Mouse (Mus musculus) yolk sac, embryonic 10.5 days (tissue): ENCODE measurements at regions not wholly inside any gene's neighbourhood (a gene's known extent, or its start where the extent isn't known, plus 50 kb on each side); places are given as distances from the start of the nearest gene placed in this dataset.
"Not testable (repeated sequence)": the region's sequence is repeated elsewhere in the genome, so short reads cannot be mapped to it uniquely, and the experiment has no call there.

Experiments
- DNase-seq: peaks from one replicate; pipeline ENCODE4 v3.0.0-alpha.2; 2017; ENCODE audit warnings: low spot score

DNA sequence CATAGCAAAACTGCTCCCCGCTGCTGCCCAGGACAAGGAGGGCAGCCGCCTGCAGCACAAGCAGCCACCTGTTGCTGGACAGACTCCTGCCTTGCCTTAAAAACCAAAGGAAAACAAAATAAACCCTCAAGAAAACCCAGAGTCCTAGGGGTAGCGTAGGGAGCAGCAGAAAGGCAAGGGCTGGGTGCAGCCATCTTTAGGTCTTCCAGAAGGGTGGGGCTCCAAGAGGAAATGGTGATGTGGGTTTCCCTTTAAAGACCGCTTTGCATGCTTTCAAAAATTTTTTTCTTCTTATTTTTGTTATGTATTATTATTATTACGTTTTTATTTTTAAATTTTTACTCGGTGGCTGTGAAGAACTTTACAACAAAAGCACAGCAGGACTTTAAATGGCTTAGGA lies 300.1 kb downstream of the Vrk1 start:
- DNase-seq, result no peak

DNA sequence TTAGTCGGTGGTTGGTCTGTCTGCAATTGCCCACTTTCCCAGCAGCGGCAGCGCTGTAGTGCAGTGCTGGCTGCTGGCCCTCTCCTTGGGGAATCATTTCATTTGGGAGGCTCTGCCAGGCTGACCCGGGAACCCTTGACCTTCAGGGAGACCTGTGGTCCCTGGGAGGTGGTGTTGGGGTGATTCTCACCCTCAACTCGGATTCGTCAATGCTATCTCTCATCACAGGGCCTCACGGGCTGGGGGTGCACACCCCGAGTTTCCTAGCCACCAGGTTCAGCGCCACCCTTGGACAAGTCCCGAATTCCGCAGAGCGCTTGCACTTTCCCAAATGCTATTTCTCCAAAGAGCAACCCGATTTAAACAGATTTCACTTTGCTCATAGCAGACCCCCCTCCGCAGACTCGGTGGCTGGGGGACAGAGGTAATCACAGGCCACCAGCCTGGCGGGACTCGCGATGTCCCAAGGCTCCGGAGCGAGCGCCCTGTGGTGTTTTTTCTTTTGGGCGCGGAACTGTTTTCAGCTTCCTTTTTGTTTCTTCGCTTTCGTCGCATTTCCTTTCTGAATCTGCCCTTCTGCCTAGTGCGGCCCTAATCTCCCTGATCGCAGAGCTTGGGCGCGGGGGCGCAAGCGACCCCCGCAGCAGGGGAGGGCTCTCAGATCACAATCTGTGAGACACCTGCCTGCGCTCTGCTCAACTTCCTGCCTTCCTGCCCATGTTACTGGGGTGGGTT lies 300.7 kb downstream of the Vrk1 start:
- peak; percentile 15 for DNase-seq

DNA sequence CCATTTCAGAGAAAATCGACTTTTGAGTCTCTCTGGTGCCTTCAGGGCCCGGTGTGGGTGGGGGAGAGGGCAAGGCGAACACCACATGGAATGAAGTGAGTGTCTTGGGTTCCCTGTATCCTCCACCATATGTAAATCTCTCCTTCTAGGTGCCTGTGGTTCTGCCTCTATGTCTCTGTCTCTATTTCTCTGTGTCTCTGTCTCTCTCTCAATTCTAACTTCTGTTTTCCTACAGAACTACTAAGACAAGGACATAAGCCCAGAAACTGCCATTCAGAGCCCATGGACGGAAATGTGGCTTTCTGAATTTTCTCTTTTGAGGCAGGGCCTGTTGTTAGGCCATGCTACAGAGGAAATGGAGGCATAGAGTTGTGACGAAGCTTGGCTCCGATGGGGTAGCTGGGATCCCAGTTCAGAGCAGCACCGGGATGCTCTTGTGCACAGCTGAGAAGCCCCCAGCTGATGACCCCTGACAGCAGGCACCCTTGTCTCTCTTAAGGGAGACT lies 301.3 kb downstream of the Vrk1 start:
- DNase-seq, result no peak

DNA sequence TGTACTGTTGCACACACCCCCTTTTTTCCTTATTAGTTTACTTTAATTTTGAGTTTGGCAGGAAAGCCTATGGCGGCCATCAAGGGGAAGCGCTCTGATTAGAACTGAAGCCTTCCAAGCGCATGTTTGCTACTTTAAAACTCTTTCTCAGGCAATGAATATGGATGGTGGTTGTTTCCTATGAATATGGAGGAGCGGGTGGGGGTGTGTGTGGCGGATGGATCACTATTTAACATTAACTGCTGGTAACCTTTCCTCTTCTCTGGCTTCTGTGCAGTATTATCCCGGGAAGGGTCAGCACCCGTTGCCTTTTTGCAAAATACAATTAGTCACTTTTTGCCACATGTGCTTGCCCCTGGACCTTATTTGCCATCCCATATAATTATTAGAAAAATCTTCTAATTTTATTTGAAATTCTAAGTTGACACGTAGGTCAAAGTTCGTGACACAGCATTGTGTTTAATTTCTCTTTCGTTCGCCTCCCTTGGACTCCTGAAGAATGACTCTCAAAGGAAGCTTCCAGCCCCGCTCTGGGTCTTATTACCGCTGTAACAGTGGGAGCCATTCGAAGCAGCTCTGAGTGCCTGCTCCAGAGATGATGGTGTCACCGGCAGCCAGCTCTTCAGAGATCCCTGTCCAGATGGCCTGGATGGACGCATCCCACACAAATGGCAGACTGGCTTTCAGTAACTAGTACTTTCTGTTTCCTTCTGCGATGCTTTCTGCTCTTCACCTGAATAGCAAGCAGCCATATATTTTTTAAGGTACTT lies 302.0 kb downstream of the Vrk1 start:
- DNase-seq, result no peak

DNA sequence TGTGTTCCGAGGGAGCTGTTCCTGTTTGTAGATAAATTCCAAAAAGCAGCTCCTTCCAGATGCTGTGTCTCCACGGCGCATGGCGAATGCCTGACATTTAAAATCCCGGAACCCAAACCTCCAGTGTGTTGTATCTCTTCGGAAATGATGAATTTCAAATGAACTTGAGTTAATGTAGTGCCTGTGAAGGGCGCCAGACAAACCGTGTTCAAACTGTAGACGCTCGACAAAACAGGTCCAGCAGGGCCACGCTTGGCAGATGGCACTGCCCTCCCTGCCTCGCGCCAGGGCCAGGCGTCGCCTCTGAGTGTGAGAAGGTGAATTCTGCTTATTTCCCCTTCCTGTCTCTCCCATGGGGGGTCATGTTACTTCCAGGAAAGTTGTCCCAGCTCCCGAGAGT lies 307.7 kb downstream of the Vrk1 start:
- no peak for DNase-seq

DNA sequence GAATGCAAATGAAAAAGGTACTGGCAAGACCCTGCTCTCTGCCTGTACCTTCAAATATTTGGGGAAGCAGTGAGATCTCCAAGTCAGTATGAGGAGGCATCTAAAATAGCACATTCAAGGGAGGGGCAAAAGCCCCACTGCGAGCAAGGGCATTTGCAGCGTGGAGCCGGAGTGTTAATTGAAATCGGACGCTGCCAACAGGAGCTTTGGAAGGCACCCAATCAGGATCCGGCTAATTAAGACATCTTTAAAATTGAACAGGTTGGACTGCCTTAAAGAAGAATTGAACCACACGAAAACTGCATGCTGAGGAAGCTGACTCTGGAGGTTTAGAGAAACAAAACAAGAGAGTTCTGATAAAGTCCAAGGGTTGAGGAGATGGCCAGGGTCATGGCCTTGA lies 311.5 kb downstream of the Vrk1 start:
- DNase-seq, result no peak

DNA sequence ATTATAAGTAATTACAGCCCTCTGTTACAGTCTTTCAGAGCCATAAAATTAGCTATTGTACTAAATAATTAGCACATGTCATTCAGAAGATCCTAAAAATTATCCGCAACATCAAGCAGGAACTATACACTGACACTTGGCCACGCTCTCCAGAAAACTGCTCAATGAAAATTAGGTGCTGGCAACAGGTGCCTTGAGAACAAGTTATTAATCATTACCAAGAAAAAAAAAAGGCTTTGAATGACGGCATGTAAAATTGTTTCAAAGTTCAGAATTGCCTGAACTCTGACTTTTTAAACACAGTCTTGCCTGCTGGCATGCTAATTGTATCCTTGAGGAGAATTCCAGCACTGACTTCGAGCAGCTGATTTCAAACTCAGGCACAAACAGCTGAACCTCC lies 316.6 kb downstream of the Vrk1 start:
- no peak for DNase-seq

DNA sequence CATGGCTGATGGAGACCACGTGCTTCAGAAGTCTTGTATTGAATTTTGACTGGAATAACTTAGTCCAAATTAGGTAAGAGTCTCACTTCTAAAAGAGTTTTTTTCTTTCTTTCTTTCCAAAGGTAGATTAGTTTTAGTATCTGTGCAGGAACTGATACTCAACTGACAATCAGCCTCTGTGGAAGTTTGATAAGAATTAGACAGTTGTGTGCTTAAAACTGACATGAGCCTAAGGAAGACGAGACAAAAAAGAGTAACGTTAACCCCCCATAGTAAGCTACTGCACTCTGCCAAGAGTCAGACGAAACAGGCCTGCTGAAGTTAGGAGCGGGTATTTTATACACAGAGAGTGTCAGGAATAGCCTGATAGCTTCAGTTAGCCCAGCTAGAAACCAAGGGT lies 317.3 kb downstream of the Vrk1 start:
- DNase-seq, result no peak

DNA sequence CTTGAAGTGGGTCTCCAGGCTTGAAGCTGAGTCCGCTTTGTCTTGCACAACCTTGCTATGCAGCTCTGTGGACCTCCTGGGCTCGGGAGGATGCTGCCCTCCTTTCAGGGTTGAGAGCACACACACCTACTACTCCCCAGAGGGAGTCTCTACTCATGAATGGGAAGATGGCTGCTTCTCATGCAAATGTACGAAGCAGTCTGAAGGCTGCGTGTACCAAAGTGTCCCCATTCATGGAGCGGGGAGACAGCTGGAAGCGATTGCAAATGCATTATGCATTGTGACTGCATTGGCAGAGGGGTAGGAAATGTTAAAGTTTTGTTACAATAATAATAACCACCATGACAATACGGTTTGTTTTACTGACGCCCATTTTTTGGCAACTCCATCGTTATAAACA lies 347.8 kb downstream of the Vrk1 start:
- no peak for DNase-seq

DNA sequence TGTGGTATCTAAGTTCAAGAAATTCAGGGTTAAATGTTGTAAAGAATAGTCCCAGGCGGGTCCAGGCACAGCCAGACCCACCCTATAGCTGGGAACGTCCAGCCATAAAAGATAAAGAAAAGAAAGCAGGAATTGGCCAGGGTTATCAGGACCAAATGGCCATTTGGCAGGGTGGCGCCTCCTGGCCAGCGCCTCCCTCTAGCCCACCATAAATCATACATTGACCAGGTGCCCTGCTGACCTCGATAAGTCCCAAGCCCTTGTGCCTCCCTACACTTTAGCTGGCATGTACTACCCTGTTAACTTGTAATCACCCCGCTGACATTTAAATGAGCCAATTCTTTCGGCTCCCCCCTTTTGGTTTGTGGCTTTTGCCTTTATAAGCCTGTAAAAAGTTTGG lies 351.6 kb downstream of the Vrk1 start:
- not testable (repeated sequence) for DNase-seq

DNA sequence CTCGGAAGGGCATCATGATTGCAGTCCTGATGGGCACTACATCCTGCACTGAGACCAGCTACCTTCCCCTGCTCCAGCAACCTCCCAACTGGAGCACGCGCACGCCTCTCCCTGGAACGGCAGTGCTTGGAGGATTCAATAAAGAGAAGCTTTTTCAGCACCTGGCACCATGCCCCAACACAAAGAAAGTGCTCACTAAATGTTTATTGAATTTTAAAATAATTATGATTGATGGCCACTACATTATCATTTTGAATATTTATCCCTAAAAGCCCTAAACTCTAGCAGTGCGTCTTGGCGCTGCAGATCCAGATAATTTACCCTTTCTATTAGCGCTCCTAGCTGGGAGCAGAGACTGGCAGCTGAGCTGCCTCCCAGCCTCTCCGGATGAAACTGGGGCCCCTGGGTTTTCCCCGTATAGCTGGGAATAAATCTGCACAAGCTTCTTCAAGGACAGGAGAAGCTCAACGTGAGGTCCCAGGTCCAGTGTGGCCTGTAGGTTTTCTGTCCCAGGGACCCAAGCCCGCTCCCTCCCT lies 364.9 kb downstream of the Vrk1 start:
- no peak for DNase-seq

DNA sequence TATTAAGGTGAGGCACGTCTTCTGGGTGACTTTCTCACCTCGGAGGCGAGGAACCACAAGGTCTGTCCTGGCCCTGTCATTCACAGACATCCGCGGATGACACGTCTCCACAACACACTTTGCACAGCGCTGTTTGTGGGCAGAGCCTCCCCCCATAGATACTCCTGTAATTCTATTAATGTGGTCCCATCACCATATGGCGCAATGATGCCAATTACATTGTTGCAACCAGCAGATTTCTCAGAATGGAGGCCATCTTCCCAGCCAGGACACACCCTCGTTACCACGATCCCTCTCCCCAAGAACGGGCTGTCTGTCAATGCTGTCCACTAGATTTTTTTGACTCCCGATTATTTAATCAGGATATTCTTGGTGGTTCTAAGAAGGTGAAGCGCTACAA lies 365.9 kb downstream of the Vrk1 start:
- DNase-seq, result no peak

DNA sequence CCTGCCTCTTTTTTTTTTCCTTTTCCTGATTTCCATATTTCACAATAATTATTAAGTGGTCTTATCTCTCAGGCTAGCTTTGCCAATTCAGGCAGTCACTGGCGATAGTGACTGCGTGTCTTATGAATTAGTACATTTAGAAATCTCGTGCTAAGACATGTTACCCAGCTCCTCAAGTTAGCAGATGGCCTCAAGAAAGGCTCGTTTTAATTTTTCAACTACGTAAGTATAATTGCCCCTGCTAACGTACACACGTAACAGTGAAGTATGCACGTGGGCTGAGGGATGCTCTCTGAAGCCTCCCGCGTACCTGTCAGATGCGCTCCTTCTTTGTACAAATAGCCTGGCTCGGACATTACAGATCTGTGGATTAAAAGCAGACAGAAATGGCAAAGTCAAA lies 366.8 kb downstream of the Vrk1 start:
- DNase-seq, result no peak

DNA sequence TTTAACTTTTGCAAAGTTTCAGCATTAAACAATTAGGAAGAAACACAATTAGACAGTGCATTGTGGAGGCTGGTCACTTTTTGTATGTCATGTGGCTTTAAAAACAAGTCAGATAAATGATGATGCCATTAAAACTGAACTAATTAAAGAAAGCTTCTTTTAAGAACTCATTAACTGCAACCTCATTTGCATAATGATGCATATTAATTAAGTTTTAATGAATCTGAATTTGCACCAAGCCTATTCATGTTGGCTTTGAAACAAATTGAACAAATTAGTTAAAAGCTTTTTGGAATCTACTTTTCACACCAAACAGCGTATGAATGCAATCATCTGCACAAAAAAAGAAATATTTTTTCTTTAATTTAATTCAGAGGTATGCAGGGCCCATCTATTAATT lies 367.3 kb downstream of the Vrk1 start:
- DNase-seq, result no peak

DNA sequence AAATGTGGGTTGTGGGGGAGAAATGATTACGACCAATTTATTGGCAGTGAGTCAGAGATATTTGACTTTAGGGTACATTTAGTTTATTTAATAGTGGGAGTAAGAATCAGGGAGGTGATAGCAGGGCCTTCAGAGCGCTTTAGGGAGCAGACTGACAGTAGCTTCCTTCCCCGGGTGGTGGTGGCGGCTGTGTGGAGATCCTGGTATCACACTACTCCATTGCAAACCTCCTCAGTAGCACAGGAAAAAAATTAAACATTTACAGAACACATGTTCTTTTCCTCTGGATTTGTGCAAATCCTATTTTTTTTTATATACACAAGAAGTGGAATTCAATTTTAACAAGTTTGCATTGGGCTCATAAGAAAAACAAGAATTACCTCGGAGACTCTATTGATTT lies 367.7 kb downstream of the Vrk1 start:
- DNase-seq, result no peak

DNA sequence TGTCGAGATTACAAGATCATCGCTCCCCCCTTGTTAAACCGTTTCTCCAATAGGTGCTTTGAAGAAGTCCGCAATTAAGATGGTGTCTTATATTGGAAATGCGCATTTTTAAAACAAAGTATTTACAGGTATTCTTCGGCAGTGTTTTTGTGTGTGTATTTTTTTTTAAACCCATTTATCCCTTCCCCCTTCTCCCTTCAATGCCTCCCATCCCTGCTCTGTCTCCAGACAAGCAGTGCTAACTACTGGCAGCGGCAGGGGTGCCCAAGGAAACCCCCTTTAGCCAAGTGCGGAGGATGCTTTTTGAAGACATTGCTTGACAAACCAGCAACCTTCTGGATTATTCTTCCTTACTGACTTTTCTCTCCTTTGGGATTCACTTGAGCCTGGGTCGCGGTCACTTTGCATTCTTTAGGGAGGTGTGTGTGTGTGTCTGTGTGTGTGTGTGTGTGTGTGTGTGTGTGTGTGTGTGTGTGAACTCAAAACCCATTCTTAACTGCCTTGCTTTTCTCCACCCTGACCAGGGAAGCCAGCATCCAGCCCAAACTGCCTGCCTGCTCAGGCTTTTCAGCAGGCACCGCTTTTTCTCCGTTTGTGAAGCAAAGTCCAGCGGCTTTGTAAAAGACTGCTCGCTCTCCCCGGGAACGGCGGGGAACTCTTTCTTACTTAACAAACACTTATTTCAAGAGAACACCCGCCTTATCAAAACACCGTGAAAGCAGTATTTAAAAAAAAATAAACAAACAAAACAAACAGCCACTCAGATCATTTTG lies 368.5 kb downstream of the Vrk1 start:
- DNase-seq, result peak; percentile 3

DNA sequence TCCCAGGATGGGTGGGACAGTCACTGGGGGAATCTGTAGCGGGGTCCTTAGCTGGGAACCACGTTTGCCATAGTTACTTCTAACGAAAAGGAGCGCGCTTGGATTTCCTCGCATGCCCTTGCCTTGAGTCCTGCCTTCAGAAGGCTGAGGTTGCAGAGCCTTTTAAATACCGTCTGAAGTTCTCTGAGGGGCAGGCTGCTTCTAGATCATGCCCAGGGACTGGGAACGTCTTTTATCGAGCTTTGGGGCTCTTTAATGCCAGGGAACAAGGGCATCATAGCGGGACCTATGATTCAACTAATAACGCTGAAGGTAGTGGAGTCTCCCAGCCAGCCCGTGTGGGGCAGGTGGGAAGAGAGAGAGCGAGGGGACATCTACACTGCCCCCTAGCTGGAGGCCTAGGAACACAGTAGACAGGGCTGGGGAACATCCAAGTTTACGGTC lies 369.1 kb downstream of the Vrk1 start:
- DNase-seq, result peak; percentile 7

DNA sequence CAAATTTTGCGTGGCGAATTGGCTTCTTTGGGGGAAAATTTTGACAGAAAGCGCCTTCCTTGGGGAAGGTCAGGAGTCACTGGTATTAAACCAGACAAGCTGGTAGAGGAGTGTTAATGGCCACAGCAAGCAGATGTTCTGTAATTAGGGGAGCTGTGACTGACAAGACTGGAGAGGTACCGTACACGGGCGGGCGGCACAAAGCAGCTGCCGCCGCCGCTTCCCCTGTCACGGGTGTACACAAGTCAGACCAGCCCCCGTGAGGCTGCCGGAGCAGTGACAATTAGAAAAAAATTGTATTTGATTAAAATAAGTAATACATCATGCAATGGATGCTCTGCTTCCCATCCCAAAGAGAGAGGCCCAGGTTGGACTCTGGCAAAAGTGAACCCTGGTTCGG lies 369.8 kb downstream of the Vrk1 start:
- DNase-seq, result no peak

DNA sequence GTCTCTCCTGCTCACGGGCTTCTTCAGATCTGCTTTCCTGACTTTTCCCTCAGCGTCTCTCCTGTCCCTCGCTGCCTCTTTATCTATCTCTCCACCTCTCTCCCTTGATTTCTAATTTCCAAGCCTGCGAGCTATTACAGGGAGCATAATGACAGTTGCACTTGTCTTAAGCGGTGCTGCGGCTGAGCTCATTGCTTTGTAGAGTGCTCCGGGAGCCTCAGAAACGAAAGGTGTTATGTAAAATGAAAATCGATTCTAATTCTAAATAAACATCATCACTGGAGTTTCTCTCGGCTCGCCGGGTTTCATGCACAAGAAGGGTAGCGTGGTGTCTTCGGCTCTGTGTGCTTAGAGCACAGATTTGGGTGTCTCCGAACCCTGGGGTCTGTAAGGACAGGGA lies 371.8 kb downstream of the Vrk1 start:
- DNase-seq, result no peak

DNA sequence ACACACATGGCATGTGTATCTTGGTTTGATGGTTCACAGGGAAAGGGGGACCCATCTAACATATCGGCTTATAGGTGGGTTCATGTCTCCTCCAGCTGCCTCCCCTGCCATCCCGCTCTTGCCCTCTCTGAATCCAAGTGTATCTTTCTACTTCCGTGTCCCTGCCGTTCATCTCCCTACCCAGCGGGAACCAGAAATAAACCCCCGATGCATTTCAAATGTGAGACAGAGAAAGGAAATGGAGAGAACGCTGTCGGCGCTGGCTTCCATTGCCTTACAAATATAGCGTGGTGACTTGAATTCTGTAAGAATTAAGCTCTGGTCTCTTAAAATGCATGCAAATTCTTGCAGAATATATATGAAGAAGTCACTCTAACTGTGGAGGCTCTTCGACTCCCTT lies 379.2 kb downstream of the Vrk1 start:
- no peak for DNase-seq

DNA sequence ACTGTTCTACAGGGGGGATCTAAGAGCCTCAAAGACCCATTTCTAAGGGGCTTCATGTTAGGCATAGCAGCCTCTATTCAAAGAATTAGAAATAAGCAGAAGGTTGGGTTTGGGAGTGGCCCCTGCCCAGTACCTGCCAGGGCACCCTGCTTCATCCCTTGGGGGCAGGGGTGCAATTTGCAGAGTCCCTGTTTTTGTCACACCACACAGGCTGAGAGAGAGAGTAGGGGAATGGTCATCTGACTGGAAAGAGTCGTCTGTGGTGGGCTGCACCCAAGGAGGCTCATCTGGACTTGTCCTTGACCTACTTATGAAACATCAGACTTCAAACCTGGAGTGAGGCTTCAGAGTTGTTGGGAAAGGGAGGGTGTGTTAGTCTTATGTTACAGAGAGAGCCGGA lies 382.3 kb downstream of the Vrk1 start:
- DNase-seq, result no peak

DNA sequence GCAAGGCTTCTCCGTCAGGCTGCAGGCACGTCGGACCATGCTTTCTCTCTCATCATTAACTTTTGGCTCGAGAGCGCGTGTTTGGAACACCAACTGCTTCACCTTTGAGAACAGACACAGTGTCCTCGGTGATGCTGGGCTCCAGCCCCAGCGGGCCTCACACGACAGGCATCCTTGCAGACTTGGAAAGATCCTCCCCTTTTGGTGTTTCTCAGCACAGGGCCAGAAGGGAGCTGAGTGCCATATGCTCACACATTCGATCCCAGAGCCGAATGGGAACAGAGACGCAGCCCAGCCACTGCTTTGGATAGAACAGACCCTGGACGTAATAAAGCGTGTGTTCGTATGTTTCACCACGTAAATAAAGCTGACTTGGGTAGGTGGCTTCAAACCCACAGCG lies 389.1 kb downstream of the Vrk1 start:
- no peak for DNase-seq

DNA sequence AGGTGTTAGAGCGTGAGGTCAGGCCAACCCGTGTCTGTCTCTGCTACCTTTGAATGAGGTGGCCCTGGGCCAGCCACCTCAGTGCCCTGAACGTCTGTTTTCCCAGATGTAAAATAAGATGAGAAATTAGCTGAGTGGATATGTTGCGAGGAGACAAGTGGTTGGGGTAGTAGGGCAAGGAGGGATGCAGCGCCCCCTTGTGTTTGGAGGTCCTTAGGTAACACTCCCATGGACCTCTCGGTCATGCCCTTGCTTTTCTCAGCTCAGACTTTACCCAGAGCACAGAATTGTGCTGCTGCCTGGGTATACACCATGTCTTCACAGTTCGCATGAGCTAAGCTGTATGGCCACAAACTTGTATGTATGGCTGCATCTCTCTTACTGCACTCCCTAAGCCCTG lies 401.0 kb downstream of the Vrk1 start:
- no peak for DNase-seq
